Mouse (Mus musculus): ENCODE measurements around the gene Prrt2. TPM values are rescaled to one million over a fixed set of nuclear protein-coding genes. Genes with fewer than 3 reads are reported as not detected.

The Prrt2 gene
- 6.8 and 8.3 TPM in 2 replicates for polyA plus RNA-seq (2015; fragmentation: Nextera tagmentation; extraction: Ambion mirVana)

- peak within 1 kb of the TSS; percentile 92 for H3K27ac ChIP-seq
- H3K4me1 ChIP-seq: peaks cover 82% of the 10 kb centered on the region
- peak; percentile 16 for ATAC-seq
- H3K4me2 ChIP-seq: peak within 1 kb of the TSS; percentile 99
- H3K9ac ChIP-seq: peak within 1 kb of the TSS; percentile 100
- no peaks in the 10 kb centered on the region for H3K27me3 ChIP-seq
- H3K4me3 ChIP-seq: peak within 1 kb of the TSS; percentile 55
- H3K9me3 ChIP-seq (replicated peaks): no peaks in the 10 kb centered on the region
- peaks cover 33% of the 10 kb centered on the region for H3K36me3 ChIP-seq (ENCODE audit: poor library complexity, severe bottlenecking)
- 2% methylated on average over 30 of the region's 37 CpGs for WGBS
Observed at GRCm38 (mm10) chr7:127020901-127021562, at the start of gene Prrt2, which contains the start of gene Gm42742. Gene Prrt2 (minus strand): TSS chr7:127021211. Gene Gm42742 (minus strand): TSS chr7:127021097.

- H3K4me2 ChIP-seq: no peak overlapping the region
- H3K4me3 ChIP-seq: no peak overlapping the region
- no peak overlapping the region for H3K9ac ChIP-seq
- H3K27ac ChIP-seq: no peak overlapping the region
- no peaks in the 10 kb centered on the region for H3K27me3 ChIP-seq
- 84% methylated on average over 4 of the region's 4 CpGs for WGBS
- ATAC-seq: no peak
- no peaks in the 10 kb centered on the region for H3K9me3 ChIP-seq (replicated peaks)
- no peaks in the 10 kb centered on the region for H3K36me3 ChIP-seq (ENCODE audit: poor library complexity, severe bottlenecking)
- H3K4me1 ChIP-seq: no peaks in the 10 kb centered on the region
Observed at GRCm38 (mm10) chr7:127066317-127066716, 45.3 kb upstream of the Prrt2 start.

GRCm38 (mm10) chr7:127065538-127065937 is 44.5 kb upstream of the Prrt2 start:
- Histone ChIP-seq H3K27ac (no peak overlapping the region), H3K4me3 (no peak overlapping the region), H3K27me3 (no peaks in the 10 kb centered on the region), H3K9me3 (replicated peaks) (no peaks in the 10 kb centered on the region), H3K4me1 (no peaks in the 10 kb centered on the region), H3K4me2 (no peak overlapping the region), H3K36me3 (ENCODE audit: poor library complexity, severe bottlenecking) (no peaks in the 10 kb centered on the region), H3K9ac (no peak overlapping the region)
- WGBS: 87% methylated on average over 6 of the region's 6 CpGs
- ATAC-seq: no peak

GRCm38 (mm10) chr7:127055026-127055585 is 34.1 kb upstream of the Prrt2 start:
- Histone ChIP-seq H3K4me3 (no peak overlapping the region), H3K27me3 (no peaks in the 10 kb centered on the region; the same call in 1 of the 2 replicates), H3K4me2 (no peak overlapping the region), H3K9me3 (replicated peaks) (no peaks in the 10 kb centered on the region), H3K36me3 (ENCODE audit: poor library complexity, severe bottlenecking) (no peaks in the 10 kb centered on the region), H3K9ac (no peak overlapping the region), H3K27ac (no peak overlapping the region), H3K4me1 (no peaks in the 10 kb centered on the region)
- 83% methylated on average over 5 of the region's 5 CpGs for WGBS
- ATAC-seq: no peak

- Histone ChIP-seq H3K4me2 (peak within 1 kb of the TSS; percentile 85), H3K36me3 (ENCODE audit: poor library complexity, severe bottlenecking) (peaks cover 13% of the 10 kb centered on the region), H3K4me1 (peaks cover 22% of the 10 kb centered on the region), H3K27me3 (no peaks in the 10 kb centered on the region), H3K27ac (peak within 1 kb of the TSS; percentile 57), H3K9ac (peak within 1 kb of the TSS; percentile 86), H3K9me3 (replicated peaks) (no peaks in the 10 kb centered on the region), H3K4me3 (peak within 1 kb of the TSS; percentile 94)
- ATAC-seq: peak; percentile 89
- WGBS: under 1% methylated on average over 53 of the region's 53 CpGs
Observed at GRCm38 (mm10) chr7:127041851-127042672, 21.1 kb upstream of the Prrt2 start, which contains the start of gene Kif22. Gene Kif22 (minus strand): TSS chr7:127042471.

GRCm38 (mm10) chr7:127031244-127031643 is 10.2 kb upstream of the Prrt2 start:
- H3K9me3 ChIP-seq (replicated peaks): no peaks in the 10 kb centered on the region
- H3K36me3 ChIP-seq (ENCODE audit: poor library complexity, severe bottlenecking): peaks cover 74% of the 10 kb centered on the region
- ATAC-seq: no peak
- H3K27me3 ChIP-seq: no peaks in the 10 kb centered on the region
- H3K27ac ChIP-seq: no peak overlapping the region
- 82% methylated on average over 1 of the region's 1 CpGs for WGBS
- no peak overlapping the region for H3K9ac ChIP-seq
- peaks cover 10% of the 10 kb centered on the region for H3K4me1 ChIP-seq
- no peak overlapping the region for H3K4me2 ChIP-seq
- no peak overlapping the region for H3K4me3 ChIP-seq

- H3K36me3 ChIP-seq (ENCODE audit: poor library complexity, severe bottlenecking): peaks cover 65% of the 10 kb centered on the region
- H3K4me3 ChIP-seq: no peak overlapping the region
- H3K4me1 ChIP-seq: peaks cover 11% of the 10 kb centered on the region
- no peak for ATAC-seq
- H3K9me3 ChIP-seq (replicated peaks): no peaks in the 10 kb centered on the region
- H3K9ac ChIP-seq: no peak overlapping the region
- 100% methylated on average over 1 of the region's 1 CpGs for WGBS
- H3K4me2 ChIP-seq: no peak overlapping the region
- no peak overlapping the region for H3K27ac ChIP-seq
- no peaks in the 10 kb centered on the region for H3K27me3 ChIP-seq
Observed at GRCm38 (mm10) chr7:127030172-127030571, 9.2 kb upstream of the Prrt2 start.

GRCm38 (mm10) chr7:127027885-127028284 is 6.9 kb upstream of the Prrt2 start:
- Histone ChIP-seq H3K36me3 (ENCODE audit: poor library complexity, severe bottlenecking) (peaks cover 61% of the 10 kb centered on the region), H3K9ac (peak overlapping the region; percentile 69), H3K4me1 (peaks cover 33% of the 10 kb centered on the region), H3K4me2 (peak overlapping the region; percentile 74), H3K4me3 (peak overlapping the region; percentile 94), H3K27ac (peak overlapping the region; percentile 99), H3K9me3 (replicated peaks) (no peaks in the 10 kb centered on the region), H3K27me3 (no peaks in the 10 kb centered on the region)
- whole genome bisulfite sequencing: 58% methylated on average over 8 of the region's 8 CpGs
- peak; percentile 7 for ATAC-seq

GRCm38 (mm10) chr7:127026984-127027726 is 6.1 kb upstream of the Prrt2 start, which contains the start of gene Maz:
Gene Maz (minus strand): TSS chr7:127027037.
- Histone ChIP-seq H3K9me3 (replicated peaks) (no peaks in the 10 kb centered on the region), H3K27me3 (no peaks in the 10 kb centered on the region), H3K9ac (peak within 1 kb of the TSS; percentile 100), H3K4me3 (peak within 1 kb of the TSS; percentile 94), H3K27ac (peak within 1 kb of the TSS; percentile 99), H3K4me1 (peaks cover 41% of the 10 kb centered on the region), H3K36me3 (ENCODE audit: poor library complexity, severe bottlenecking) (peaks cover 61% of the 10 kb centered on the region), H3K4me2 (peak within 1 kb of the TSS; percentile 99)
- peak; percentile 91 for ATAC-seq
- WGBS: under 1% methylated on average over 48 of the region's 63 CpGs

GRCm38 (mm10) chr7:127026616-127026983 is 5.6 kb upstream of the Prrt2 start:
- no peaks in the 10 kb centered on the region for H3K27me3 ChIP-seq
- H3K9me3 ChIP-seq (replicated peaks): no peaks in the 10 kb centered on the region
- peaks cover 61% of the 10 kb centered on the region for H3K36me3 ChIP-seq (ENCODE audit: poor library complexity, severe bottlenecking)
- H3K9ac ChIP-seq: peak overlapping the region; percentile 100
- WGBS: no CpG with 5 or more reads among the region's 48 CpGs
- peaks cover 46% of the 10 kb centered on the region for H3K4me1 ChIP-seq
- H3K4me2 ChIP-seq: peak overlapping the region; percentile 99
- ATAC-seq: no peak
- peak overlapping the region; percentile 99 for H3K27ac ChIP-seq
- H3K4me3 ChIP-seq: peak overlapping the region; percentile 94

GRCm38 (mm10) chr7:127026161-127026600 is 5.2 kb upstream of the Prrt2 start:
- peaks cover 50% of the 10 kb centered on the region for H3K4me1 ChIP-seq
- under 1% methylated on average over 17 of the region's 48 CpGs for WGBS

More at GRCm38 (mm10) chr7:127026161-127026600, 5.2 kb upstream of the Prrt2 start:
- Histone ChIP-seq H3K4me2 (peak overlapping the region; percentile 99), H3K27ac (peak overlapping the region; percentile 99), H3K9me3 (replicated peaks) (no peaks in the 10 kb centered on the region), H3K9ac (peak overlapping the region; percentile 100), H3K4me3 (peak overlapping the region; percentile 94), H3K27me3 (no peaks in the 10 kb centered on the region), H3K36me3 (ENCODE audit: poor library complexity, severe bottlenecking) (peaks cover 58% of the 10 kb centered on the region)
- peak; percentile 6; the same call in 1 of the 2 replicates for ATAC-seq

Measured in forebrain, embryonic 13.5 days (tissue).